Mouse (Mus musculus) heart, embryonic 14.5 days (tissue): ENCODE measurements around the gene Cyp4x1. TPM values are rescaled to one million over a fixed set of nuclear protein-coding genes. Genes with fewer than 3 reads are reported as not detected.

Source experiments
- ATAC-seq: fragments of 200-750 bp; cut with Nextera tagmentation; 2 replicates; pipeline ENCODE4 v1.8.0; 2017; ENCODE audit warnings: low read depth, moderate TSS enrichment; ENCODE audit not compliant: insufficient number of reproducible peaks, insufficient read depth, low FRiP score
- H3K27ac ChIP-seq, 2 experiments: fragments of 200-500 bp in 1 of 2; fragments of 300-500 bp in 1 of 2; sonication (generic) in 1 of 2; replicated peaks in 1 of 2; 2 replicates each; pipeline ENCODE4 v1.5.1; 2012 to 2014; ENCODE audit warnings: low read depth in 2 of 2, low read length in 2 of 2, control low read depth in 1 of 2, mild to moderate bottlenecking in 1 of 2, mixed read lengths in 1 of 2; ENCODE audit not compliant: control insufficient read depth in 1 of 2, insufficient read depth in 1 of 2
- H3K27me3 ChIP-seq: fragments of 300-500 bp; sonication (generic); 2 replicates; pipeline ENCODE4 v1.6.1; 2014; ENCODE audit warnings: mild to moderate bottlenecking, low read length, control low read depth; ENCODE audit not compliant: control insufficient read depth, insufficient read depth
- H3K36me3 ChIP-seq: fragments of 300-500 bp; sonication (generic); 2 replicates; pipeline ENCODE4 v1.6.1; 2014; ENCODE audit warnings: mild to moderate bottlenecking, control low read depth, low read length, mixed read lengths; ENCODE audit not compliant: control insufficient read depth, insufficient read depth
- H3K4me1 ChIP-seq, 2 experiments: fragments of 200-500 bp in 1 of 2; fragments of 300-500 bp in 1 of 2; sonication (generic) in 1 of 2; 2 replicates each; pipeline ENCODE4 v1.6.1; 2012 to 2014; ENCODE audit warnings: low read length in 2 of 2, control low read depth in 1 of 2, mixed read lengths in 1 of 2; ENCODE audit not compliant: control insufficient read depth in 2 of 2, insufficient read depth in 2 of 2
- H3K4me2 ChIP-seq: fragments of 300-500 bp; sonication (generic); 2 replicates; pipeline ENCODE4 v1.6.1; 2014; ENCODE audit warnings: mild to moderate bottlenecking, low read length
- H3K4me3 ChIP-seq, 2 experiments: fragments of 200-500 bp in 1 of 2; fragments of 300-500 bp in 1 of 2; sonication (generic) in 1 of 2; 2 replicates each; pipeline ENCODE4 v1.5.1; 2012 to 2014; ENCODE audit warnings: low read length in 2 of 2, mild to moderate bottlenecking in 2 of 2, control low read depth in 1 of 2, low read depth in 1 of 2, moderate library complexity in 1 of 2; ENCODE audit not compliant: control insufficient read depth in 1 of 2, insufficient read depth in 1 of 2
- H3K9ac ChIP-seq: fragments of 300-500 bp; sonication (generic); 2 replicates; pipeline ENCODE4 v1.6.1; 2014; ENCODE audit warnings: mild to moderate bottlenecking, low read length
- H3K9me3 ChIP-seq: fragments of 300-500 bp; sonication (generic); 2 replicates; pipeline ENCODE4 v1.6.1; 2016; ENCODE audit warnings: low read length, control low read depth; ENCODE audit not compliant: control insufficient read depth
- WGBS: fragments of 180-500 bp; shearing (Covaris S2); extraction: QIAGEN DNeasy Blood & Tissue Kit; methylation state at CpG from one replicate; pipeline ENCODE4 v1.1.7; 2014; 5-methylcytosine and 5-hydroxymethylcytosine counted together
- polyA plus RNA-seq: library from polyadenylated mRNA; unstranded; fragments of >200 nt; fragmentation: Nextera tagmentation; extraction: Ambion mirVana; gene quantifications from 2 replicates; pipeline ENCODE4 v1.2.1, GENCODE M21; 2014

Gene Cyp4x1
- polyA plus RNA-seq, 1 experiment from 2014 or later, result not detected

GRCm38 (mm10) chr4:115075204-115075915 is 58.7 kb downstream of the Cyp4x1 start:
- ATAC-seq, result peak; percentile 73
- H3K4me3 ChIP-seq, result no peak overlapping the region
- peaks cover 14 to 16% of the 10 kb centered on the region in 2 experiments for H3K4me1 ChIP-seq
- H3K9ac ChIP-seq, result no peak overlapping the region
- H3K4me2 ChIP-seq, result no peak overlapping the region
- H3K27me3 ChIP-seq, result peaks cover 7% of the 10 kb centered on the region; the same call in 1 of the 2 replicates
- no peaks in the 10 kb centered on the region for H3K9me3 ChIP-seq
- WGBS, result 22% methylated on average over 3 of the region's 3 CpGs
- no peaks in the 10 kb centered on the region for H3K36me3 ChIP-seq
- peak overlapping the region; percentile 54 to 81 for H3K27ac ChIP-seq

GRCm38 (mm10) chr4:115074789-115075188 is 59.3 kb downstream of the Cyp4x1 start:
- H3K27ac ChIP-seq, result peak overlapping the region; percentile 65 to 81
- H3K27me3 ChIP-seq, result peaks cover 7% of the 10 kb centered on the region; the same call in 1 of the 2 replicates
- H3K4me1 ChIP-seq, result peaks cover 12 to 13% of the 10 kb centered on the region in 2 experiments; a peak in 3 of 4 replicates
- 73% methylated on average over 1 of the region's 1 CpGs for WGBS
- no peaks in the 10 kb centered on the region for H3K36me3 ChIP-seq
- ATAC-seq, result no peak
- no peak overlapping the region for H3K4me2 ChIP-seq
- H3K9me3 ChIP-seq, result no peaks in the 10 kb centered on the region
- H3K9ac ChIP-seq, result no peak overlapping the region
- H3K4me3 ChIP-seq, result no peak overlapping the region

GRCm38 (mm10) chr4:115071668-115072067 is 62.4 kb downstream of the Cyp4x1 start:
- 0 out of 4 replicates have a peak overlapping the region, but pooled peaks of 1 of the 2 experiments have one; percentile 9 for H3K27ac ChIP-seq
- 0 out of 2 replicates have a peak, but pooled peaks cover 6% of the 10 kb centered on the region for H3K36me3 ChIP-seq
- H3K4me2 ChIP-seq, result no peak overlapping the region
- no peak overlapping the region for H3K4me3 ChIP-seq
- no peaks in the 10 kb centered on the region for H3K9me3 ChIP-seq
- no peak overlapping the region for H3K9ac ChIP-seq
- ATAC-seq, result no peak
- peaks cover 30% of the 10 kb centered on the region for H3K27me3 ChIP-seq
- WGBS, result 25% methylated on average over 1 of the region's 1 CpGs
- peaks cover 3 to 6% of the 10 kb centered on the region in 2 experiments; a peak in 1 of 4 replicates for H3K4me1 ChIP-seq

GRCm38 (mm10) chr4:115063518-115064239 is 70.4 kb downstream of the Cyp4x1 start:
- Histone ChIP-seq H3K4me2 (peak overlapping the region; percentile 71), H3K27ac (no peak overlapping the region), H3K36me3 (0 out of 2 replicates have a peak, but pooled peaks cover 3% of the 10 kb centered on the region), H3K9me3 (no peaks in the 10 kb centered on the region), H3K27me3 (peaks cover 92% of the 10 kb centered on the region), H3K4me3 (peak overlapping the region; percentile 43 to 55), H3K4me1 (peaks cover 5 to 10% of the 10 kb centered on the region in 2 experiments; a peak in 3 of 4 replicates), H3K9ac (peak overlapping the region; percentile 44)
- ATAC-seq, result no peak
- WGBS, result 4% methylated on average over 31 of the region's 31 CpGs

- Histone ChIP-seq H3K27ac (0 out of 4 replicates have a peak overlapping the region, but pooled peaks of 1 of the 2 experiments have one; percentile 7), H3K9ac (peak overlapping the region; percentile 44), H3K4me2 (peak overlapping the region; percentile 71), H3K36me3 (no peaks in the 10 kb centered on the region), H3K4me3 (peak overlapping the region; percentile 43 to 55), H3K9me3 (no peaks in the 10 kb centered on the region), H3K27me3 (peaks cover 91% of the 10 kb centered on the region), H3K4me1 (peaks cover 5 to 10% of the 10 kb centered on the region in 2 experiments; a peak in 3 of 4 replicates)
- peak; percentile 73 for ATAC-seq
- 1% methylated on average over 43 of the region's 58 CpGs for WGBS
These were observed 71.1 kb downstream of the Cyp4x1 start for GRCm38 (mm10) chr4:115062875-115063517.

GRCm38 (mm10) chr4:115062540-115062874 is 71.6 kb downstream of the Cyp4x1 start:
- H3K36me3 ChIP-seq, result no peaks in the 10 kb centered on the region
- WGBS, result under 1% methylated on average over 9 of the region's 9 CpGs
- 0 out of 4 replicates have a peak overlapping the region, but pooled peaks of 1 of the 2 experiments have one; percentile 7 for H3K27ac ChIP-seq
- H3K27me3 ChIP-seq, result peaks cover 94% of the 10 kb centered on the region
- H3K9me3 ChIP-seq, result no peaks in the 10 kb centered on the region
- peak overlapping the region; percentile 44 for H3K9ac ChIP-seq
- peaks cover 5 to 10% of the 10 kb centered on the region in 2 experiments; a peak in 3 of 4 replicates for H3K4me1 ChIP-seq
- peak overlapping the region; percentile 71 for H3K4me2 ChIP-seq
- ATAC-seq, result no peak
- peak overlapping the region; percentile 43 to 55 for H3K4me3 ChIP-seq

- 15% methylated on average over 3 of the region's 3 CpGs for WGBS
- no peak for ATAC-seq
- peak overlapping the region; percentile 60; the same call in 1 of the 2 replicates for H3K9ac ChIP-seq
These were observed 73.3 kb downstream of the Cyp4x1 start for GRCm38 (mm10) chr4:115060753-115061152.

More at GRCm38 (mm10) chr4:115060753-115061152, 73.3 kb downstream of the Cyp4x1 start:
- H3K36me3 ChIP-seq, result no peaks in the 10 kb centered on the region
- H3K4me1 ChIP-seq, result peaks cover 8 to 23% of the 10 kb centered on the region in 2 experiments; a peak in 3 of 4 replicates
- no peaks in the 10 kb centered on the region for H3K9me3 ChIP-seq
- peak overlapping the region in 1 of 2 experiments; percentile 84; a peak in 2 of 4 replicates for H3K27ac ChIP-seq
- H3K4me2 ChIP-seq, result peak overlapping the region; percentile 71
- H3K4me3 ChIP-seq, result peak overlapping the region in 1 of 2 experiments; percentile 48; a peak in 3 of 4 replicates
- peaks cover 89% of the 10 kb centered on the region for H3K27me3 ChIP-seq
